Mouse (Mus musculus): ENCODE measurements around the gene Rasa4. TPM values are rescaled to one million over a fixed set of nuclear protein-coding genes. Genes with fewer than 3 reads are reported as not detected.

The Rasa4 gene
- polyA plus RNA-seq, 1 experiment: 16.1 TPM

DNA sequence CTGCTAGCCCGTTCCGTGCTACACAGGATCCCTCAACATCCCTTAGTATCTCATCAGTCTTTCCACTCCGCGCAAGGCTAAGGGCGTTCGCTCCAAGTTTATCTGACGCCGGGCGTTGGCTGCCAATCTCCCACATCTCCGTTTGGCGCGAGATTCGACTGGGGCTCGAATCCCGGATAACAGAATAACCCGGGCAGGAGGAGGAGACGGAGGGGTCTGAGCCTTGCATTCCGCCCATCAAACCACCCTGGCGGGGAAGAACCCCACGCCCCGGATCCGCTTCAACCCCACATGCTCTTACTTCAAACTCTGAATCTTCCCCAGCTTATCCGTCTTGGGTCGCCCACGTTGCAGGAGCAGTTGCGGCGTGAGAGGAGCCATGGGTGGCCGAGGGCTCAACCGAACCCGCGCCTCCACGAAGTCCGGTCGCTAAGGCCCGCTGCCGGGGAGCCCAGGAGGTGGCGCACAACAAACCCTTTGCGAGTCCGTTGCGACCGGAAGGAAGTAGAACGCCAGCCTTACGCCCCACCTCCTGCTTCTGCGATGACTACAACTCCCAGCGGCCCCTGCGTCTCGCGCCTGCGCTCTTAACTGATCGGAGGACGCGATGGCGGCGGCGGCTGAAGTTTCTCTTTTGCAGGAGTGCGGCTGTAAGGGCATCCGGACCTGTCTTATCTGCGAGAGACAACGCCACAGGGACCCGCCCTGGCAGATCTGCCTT lies 52.0 kb downstream of the Rasa4 start, which contains the start of the genes Lrwd1 and Alkbh4:
Gene Lrwd1 (minus strand): TSS at position 504 of the 721 bp plus-strand sequence.
Gene Alkbh4 (plus strand): TSS at position 576 of the 721 bp plus-strand sequence.
- H3K4me1 ChIP-seq (ENCODE audit: control insufficient read depth, insufficient read depth, low read length): peaks cover 7% of the 10 kb centered on the region
- peak within 1 kb of the TSS; percentile 89 for H3K4me3 ChIP-seq (replicated peaks; ENCODE audit: extremely low read depth, low read depth, low read length)
- WGBS: under 1% methylated on average over 60 of the region's 60 CpGs
- peak; percentile 95 for DNase-seq
- TF ChIP-seq POLR2A (IDR thresholded peaks at IDR 0.05; ENCODE audit: borderline replicate concordance, extremely low read depth, low read depth, low read length): peak; percentile 69
- peak; percentile 48; the same call in 1 of the 2 replicates for TF ChIP-seq CTCF (IDR thresholded peaks at IDR 0.05; ENCODE audit: insufficient read depth, low read length)

DNA sequence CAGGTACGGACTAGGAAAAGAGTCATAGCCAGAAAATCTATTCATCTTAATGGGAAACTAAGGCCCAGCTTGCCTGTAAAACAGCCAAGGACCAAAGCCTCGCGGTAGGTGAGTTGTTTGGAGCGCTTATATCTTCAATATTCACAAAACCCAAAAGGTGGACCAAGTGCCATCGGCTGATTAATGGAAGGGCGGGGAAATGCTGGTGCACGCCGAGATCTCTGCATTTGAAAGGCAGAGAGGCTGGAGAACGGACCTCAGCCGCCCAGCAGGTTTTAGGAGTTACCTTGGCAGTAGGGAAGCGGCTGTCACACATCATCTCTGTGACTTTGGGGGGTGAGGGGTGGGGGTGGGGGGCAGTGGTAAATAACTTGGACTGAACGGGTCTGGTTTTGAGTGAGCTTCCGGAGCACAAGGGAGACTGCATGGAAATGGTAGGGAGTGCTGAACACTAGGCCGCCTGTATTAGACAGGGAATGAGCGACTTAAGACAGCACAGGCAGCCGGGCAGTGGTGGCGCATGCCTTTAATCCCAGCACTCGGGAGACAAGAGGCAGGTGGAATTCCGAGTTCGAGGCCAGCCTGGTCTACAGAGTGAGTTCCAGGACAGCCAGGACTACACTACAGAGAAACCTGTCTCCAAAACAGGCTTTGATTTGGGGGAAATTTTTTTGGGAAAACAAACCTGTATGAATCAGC lies 52.7 kb downstream of the Rasa4 start:
- H3K4me1 ChIP-seq (ENCODE audit: control insufficient read depth, insufficient read depth, low read length): peaks cover 7% of the 10 kb centered on the region
- WGBS: 4% methylated on average over 20 of the region's 20 CpGs
- no peak for TF ChIP-seq CTCF (IDR thresholded peaks at IDR 0.05; ENCODE audit: insufficient read depth, low read length)
- no peak for TF ChIP-seq POLR2A (IDR thresholded peaks at IDR 0.05; ENCODE audit: borderline replicate concordance, extremely low read depth, low read depth, low read length)

DNA sequence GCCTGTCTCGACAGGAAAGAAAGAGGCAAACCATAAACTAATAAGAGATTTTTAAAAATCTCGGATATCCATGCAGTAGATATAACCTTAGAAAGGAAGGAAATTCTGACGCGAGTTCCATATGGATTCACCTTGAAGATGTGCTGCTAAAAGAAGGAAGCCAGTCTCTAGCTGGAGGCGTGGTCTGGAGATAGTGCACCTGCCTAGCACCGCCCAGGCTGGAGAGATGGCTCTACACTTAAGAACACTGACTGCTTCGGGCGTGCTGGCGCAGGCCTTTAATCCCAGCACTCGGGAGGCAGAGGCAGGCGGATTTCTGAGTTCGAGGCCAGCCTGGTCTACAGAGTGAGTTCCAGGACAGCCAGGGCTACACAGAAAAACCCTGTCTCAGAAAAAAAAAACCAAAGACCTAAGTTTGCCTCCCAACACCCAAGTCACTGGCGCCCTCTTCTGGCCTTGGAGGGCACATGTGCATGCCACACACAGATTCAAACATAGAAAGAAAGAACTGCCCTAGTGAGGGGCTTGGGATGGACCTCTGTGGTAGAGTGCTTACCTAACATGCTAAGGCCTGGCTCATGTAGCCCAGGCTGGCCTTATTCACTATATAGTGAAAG lies 54.0 kb downstream of the Rasa4 start:
- WGBS: 74% methylated on average over 13 of the region's 13 CpGs
- H3K4me3 ChIP-seq (replicated peaks; ENCODE audit: extremely low read depth, low read depth, low read length): no peak overlapping the region
- no peak for TF ChIP-seq POLR2A (IDR thresholded peaks at IDR 0.05; ENCODE audit: borderline replicate concordance, extremely low read depth, low read depth, low read length)
- TF ChIP-seq CTCF (IDR thresholded peaks at IDR 0.05; ENCODE audit: insufficient read depth, low read length): peak; percentile 79
- peaks cover 7% of the 10 kb centered on the region for H3K4me1 ChIP-seq (ENCODE audit: control insufficient read depth, insufficient read depth, low read length)
- DNase-seq: peak; percentile 39

More for the DNA sequence above, 52.7 kb downstream of the Rasa4 start:
- H3K4me3 ChIP-seq (replicated peaks; ENCODE audit: extremely low read depth, low read depth, low read length): peak overlapping the region; percentile 89
- no peak for DNase-seq

DNA sequence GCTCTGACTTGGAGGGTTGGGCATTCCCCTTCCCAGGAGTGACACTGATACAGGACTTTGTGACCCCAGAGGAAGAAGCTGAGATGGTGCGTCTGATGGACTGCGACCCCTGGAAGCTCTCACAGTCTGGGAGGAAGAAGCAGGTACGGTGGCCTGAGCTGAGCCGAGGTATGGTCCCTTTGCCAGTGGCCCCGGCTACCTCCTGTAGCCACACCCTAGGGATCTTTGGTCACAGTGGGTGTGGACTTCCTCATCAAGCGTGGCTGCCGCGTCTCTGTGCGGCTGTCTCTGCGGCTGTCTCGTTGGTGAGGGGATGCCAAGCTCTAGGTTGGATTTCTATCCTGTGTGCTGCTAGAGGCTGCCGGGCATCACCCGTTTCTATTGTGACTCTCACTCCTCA lies 55.7 kb downstream of the Rasa4 start:
- no peak overlapping the region for H3K4me3 ChIP-seq (replicated peaks; ENCODE audit: extremely low read depth, low read depth, low read length)
- no peak for TF ChIP-seq CTCF (IDR thresholded peaks at IDR 0.05; ENCODE audit: insufficient read depth, low read length)
- no peak for TF ChIP-seq POLR2A (IDR thresholded peaks at IDR 0.05; ENCODE audit: borderline replicate concordance, extremely low read depth, low read depth, low read length)
- no peak for DNase-seq
- 82% methylated on average over 13 of the region's 13 CpGs for WGBS
- peaks cover 7% of the 10 kb centered on the region for H3K4me1 ChIP-seq (ENCODE audit: control insufficient read depth, insufficient read depth, low read length)

DNA sequence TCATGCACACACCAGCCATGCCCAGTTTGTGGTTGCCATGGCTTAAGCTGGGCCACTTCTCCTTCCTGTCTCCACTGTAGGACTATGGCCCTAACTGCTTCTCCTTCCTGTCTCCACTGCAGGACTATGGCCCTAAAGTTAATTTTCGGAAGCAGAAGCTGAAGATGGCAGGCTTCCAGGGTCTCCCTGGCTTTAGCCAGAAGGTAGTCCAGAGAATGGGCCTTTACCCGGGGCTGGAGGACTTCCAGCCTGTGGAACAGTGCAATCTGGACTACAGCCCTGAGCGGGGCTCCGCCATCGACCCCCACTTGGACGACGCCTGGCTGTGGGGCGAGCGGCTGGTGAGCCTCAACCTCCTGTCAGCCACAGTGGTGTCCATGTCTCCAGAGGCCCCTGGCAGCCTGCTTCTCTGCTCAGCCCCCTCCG lies 56.4 kb downstream of the Rasa4 start:
- Histone ChIP-seq H3K4me1 (ENCODE audit: control insufficient read depth, insufficient read depth, low read length) (peaks cover 4% of the 10 kb centered on the region), H3K4me3 (replicated peaks; ENCODE audit: extremely low read depth, low read depth, low read length) (no peak overlapping the region)
- DNase-seq: no peak
- WGBS: 85% methylated on average over 10 of the region's 10 CpGs
- TF ChIP-seq POLR2A (IDR thresholded peaks at IDR 0.05; ENCODE audit: borderline replicate concordance, extremely low read depth, low read depth, low read length): no peak
- TF ChIP-seq CTCF (IDR thresholded peaks at IDR 0.05; ENCODE audit: insufficient read depth, low read length): no peak

DNA sequence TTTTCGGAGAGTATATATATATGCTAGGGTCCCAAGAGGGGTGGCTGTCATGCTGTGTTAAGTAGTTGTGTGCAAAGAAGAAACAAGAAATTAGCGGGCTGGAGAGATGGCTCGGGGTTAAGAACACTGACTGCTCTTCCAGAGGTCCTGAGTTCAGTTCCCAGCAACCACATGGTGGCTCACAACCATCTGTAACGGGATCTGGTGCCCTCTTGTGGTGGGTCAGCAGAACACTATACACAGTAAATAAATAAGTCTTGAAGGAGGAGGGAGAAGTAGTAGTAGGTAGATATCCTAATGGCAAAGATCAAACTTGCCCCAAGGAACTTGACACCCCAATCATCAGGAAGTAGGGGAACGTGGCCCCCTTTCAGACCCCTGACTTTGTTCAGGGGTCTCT lies 59.0 kb downstream of the Rasa4 start:
- TF ChIP-seq POLR2A (IDR thresholded peaks at IDR 0.05; ENCODE audit: borderline replicate concordance, extremely low read depth, low read depth, low read length) (no peak), CTCF (IDR thresholded peaks at IDR 0.05; ENCODE audit: insufficient read depth, low read length) (peak; percentile 15; the same call in 1 of the 2 replicates)
- no peaks in the 10 kb centered on the region for H3K4me1 ChIP-seq (ENCODE audit: control insufficient read depth, insufficient read depth, low read length)
- H3K4me3 ChIP-seq (replicated peaks; ENCODE audit: extremely low read depth, low read depth, low read length): no peak overlapping the region
- DNase-seq: no peak
- 85% methylated on average over 5 of the region's 5 CpGs for WGBS

DNA sequence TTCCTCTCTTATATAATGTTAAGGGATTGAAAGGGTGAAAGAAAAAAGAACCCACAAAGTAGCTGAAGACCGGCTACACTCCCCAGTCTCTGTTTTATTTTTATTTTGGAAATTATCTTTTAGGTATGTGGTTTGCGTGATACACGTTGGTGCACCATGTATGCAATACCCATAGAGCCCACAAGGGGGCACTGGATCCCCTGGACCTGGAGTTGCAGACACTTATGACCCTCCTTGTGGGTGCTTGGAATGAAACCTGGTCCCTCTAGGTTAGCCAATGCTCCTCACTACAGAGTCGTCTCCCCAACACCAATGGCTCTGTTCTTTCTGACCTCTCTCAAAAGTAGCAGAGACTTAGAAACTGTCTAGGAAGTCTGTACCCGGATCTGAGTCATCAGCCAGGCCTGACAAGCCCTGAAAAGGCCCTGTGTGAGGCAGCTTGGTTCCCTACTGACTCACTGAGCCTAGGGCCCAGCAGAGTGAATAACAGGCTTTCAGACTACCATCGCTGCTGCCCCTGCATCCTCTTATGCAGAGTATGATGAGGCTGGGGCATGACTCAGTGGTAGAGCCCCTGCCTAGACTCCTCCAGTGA lies 59.5 kb downstream of the Rasa4 start:
- H3K4me1 ChIP-seq (ENCODE audit: control insufficient read depth, insufficient read depth, low read length): no peaks in the 10 kb centered on the region
- TF ChIP-seq CTCF (IDR thresholded peaks at IDR 0.05; ENCODE audit: insufficient read depth, low read length): peak; percentile 42
- no peak for TF ChIP-seq POLR2A (IDR thresholded peaks at IDR 0.05; ENCODE audit: borderline replicate concordance, extremely low read depth, low read depth, low read length)
- WGBS: 88% methylated on average over 6 of the region's 6 CpGs
- H3K4me3 ChIP-seq (replicated peaks; ENCODE audit: extremely low read depth, low read depth, low read length): no peak overlapping the region
- DNase-seq: no peak

DNA sequence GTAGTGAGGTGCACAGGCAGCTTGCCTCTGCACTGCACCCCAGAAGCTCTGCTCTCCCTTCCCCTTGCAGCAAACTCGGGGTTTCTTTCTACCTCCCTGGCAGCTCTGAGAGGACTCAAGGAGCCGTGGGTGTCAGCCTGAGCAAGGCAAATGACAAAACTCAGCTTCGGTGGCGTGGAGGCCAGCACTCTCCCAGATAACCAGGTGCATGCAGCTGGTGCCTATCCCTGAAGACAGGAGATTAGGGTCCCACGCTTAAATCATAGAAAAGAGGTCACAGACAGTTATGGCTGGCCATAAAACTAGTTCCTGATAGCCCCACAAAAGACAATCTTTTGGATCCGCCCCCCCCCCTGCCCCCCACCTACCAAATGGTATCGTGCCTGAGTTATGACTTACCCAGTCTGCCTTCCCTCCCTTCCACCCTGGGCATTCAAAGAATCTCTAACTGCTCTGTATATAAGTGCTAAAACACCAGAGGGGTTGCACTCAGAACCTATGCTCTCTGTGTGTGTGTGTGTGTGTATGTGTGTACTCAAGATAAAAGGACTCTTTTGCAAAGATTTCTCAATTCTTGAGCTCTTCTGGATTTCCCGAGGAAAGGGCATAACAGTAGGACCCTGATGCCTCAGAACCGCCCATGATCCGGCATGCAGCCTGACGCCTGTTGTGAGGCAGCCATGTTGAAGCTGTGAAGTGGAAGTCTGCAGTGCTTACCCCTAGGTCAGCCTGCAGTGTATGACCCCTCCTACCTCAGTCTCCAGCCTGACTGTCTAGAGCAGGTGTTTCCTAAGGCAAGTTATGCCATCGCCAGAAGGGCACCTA lies 61.1 kb downstream of the Rasa4 start:
- TF ChIP-seq CTCF (IDR thresholded peaks at IDR 0.05; ENCODE audit: insufficient read depth, low read length): no peak
- no peak for TF ChIP-seq POLR2A (IDR thresholded peaks at IDR 0.05; ENCODE audit: borderline replicate concordance, extremely low read depth, low read depth, low read length)
- no peak for DNase-seq
- no peak overlapping the region for H3K4me3 ChIP-seq (replicated peaks; ENCODE audit: extremely low read depth, low read depth, low read length)
- H3K4me1 ChIP-seq (ENCODE audit: control insufficient read depth, insufficient read depth, low read length): no peaks in the 10 kb centered on the region
- 45% methylated on average over 12 of the region's 12 CpGs for WGBS

Measured in lung, adult 2 months (tissue).